ENCODE assay signal across 17 mouse cellular contexts in genomic region chr8:70680039-70680438, GRCm38 (mm10). TPM values are rescaled to one million over a fixed set of nuclear protein-coding genes. Genes with fewer than 3 reads are reported as not detected.
DNase-seq lines count a peak whose midpoint lies in the region; ATAC-seq and TF ChIP-seq lines count a peak whose summit lies in the region.
"Had no signal": no experiment of that assay in that cellular context is flagged by ENCODE, and none has a peak within 500 bp of the region (broad histone marks: within the 10 kb centered on the region; RNA-seq: fewer than 3 reads in every experiment).

No protein-coding gene starts in this region.

- peaks cover 16% of the 10 kb centered on the region for H3K4me1 ChIP-seq in heart, adult 2 months (ENCODE audit: control insufficient read depth, insufficient read depth, low read length)
- peaks cover 74% of the 10 kb centered on the region for H3K4me1 ChIP-seq in liver, embryonic 12.5 days
- peaks cover 34% of the 10 kb centered on the region for H3K4me1 ChIP-seq in liver, embryonic 11.5 days (replicated peaks; ENCODE audit: control insufficient read depth, insufficient read depth, low read length)
- peaks cover 30% of the 10 kb centered on the region for H3K4me1 ChIP-seq in stomach, embryonic 16.5 days (ENCODE audit: control insufficient read depth, insufficient read depth, low read length)

- no peaks in the 10 kb centered on the region for H3K36me3 ChIP-seq in heart, adult 2 months (ENCODE audit: control insufficient read depth, insufficient read depth, low read length)
- H3K36me3 ChIP-seq in liver, embryonic 12.5 days = peaks cover 45% of the 10 kb centered on the region
- H3K36me3 ChIP-seq in liver, embryonic 11.5 days (ENCODE audit: control insufficient read depth, insufficient read depth, low read length) = peaks cover 24% of the 10 kb centered on the region
- H3K36me3 ChIP-seq in stomach, embryonic 16.5 days (ENCODE audit: control insufficient read depth, insufficient read depth, low read length) = peaks cover 12% of the 10 kb centered on the region; the same call in 1 of the 2 replicates

- ATAC-seq in liver, embryonic 12.5 days = no peak
- ATAC-seq in liver, embryonic 11.5 days (replicated peaks; ENCODE audit: low FRiP score) = no peak
- ATAC-seq in stomach, embryonic 16.5 days (ENCODE audit: insufficient read depth, low FRiP score) = peak; percentile 24; the same call in 1 of the 2 replicates
- ATAC-seq: CD4-positive, CD25-positive, alpha-beta regulatory T cell, adult 4 months had no signal

- H3K79me2 ChIP-seq in heart, adult 2 months (replicated peaks; ENCODE audit: control insufficient read depth, insufficient read depth, low read length) = no peaks in the 10 kb centered on the region

- H3K27ac ChIP-seq in heart, adult 2 months = peak overlapping the region; percentile 64
- H3K27ac ChIP-seq in liver, embryonic 12.5 days = peak overlapping the region; percentile 21; the same call in 1 of the 2 replicates
- no peak overlapping the region for H3K27ac ChIP-seq in liver, embryonic 11.5 days (ENCODE audit: low read depth, low read length)
- peak overlapping the region; percentile 83 for H3K27ac ChIP-seq in stomach, embryonic 16.5 days (ENCODE audit: low read length)
- H3K27ac ChIP-seq: embryonic facial prominence, embryonic 12.5 days; neural tube, embryonic 15.5 days had no signal

- no peaks in the 10 kb centered on the region for H3K9me3 ChIP-seq in liver, embryonic 12.5 days (replicated peaks)
- no peaks in the 10 kb centered on the region for H3K9me3 ChIP-seq in liver, embryonic 11.5 days (ENCODE audit: control insufficient read depth, low read length)
- H3K9me3 ChIP-seq in stomach, embryonic 16.5 days (replicated peaks; ENCODE audit: control insufficient read depth, low read length) = no peaks in the 10 kb centered on the region
- H3K9me3 ChIP-seq: embryonic facial prominence, embryonic 12.5 days; neural tube, embryonic 15.5 days had no signal

- no peak overlapping the region for H3K9ac ChIP-seq in heart, adult 2 months (ENCODE audit: low read depth, low read length)
- no peak overlapping the region for H3K9ac ChIP-seq in liver, embryonic 12.5 days
- no peak overlapping the region for H3K9ac ChIP-seq in liver, embryonic 11.5 days (ENCODE audit: low read depth, low read length)
- H3K9ac ChIP-seq in stomach, embryonic 16.5 days (ENCODE audit: low read length) = peak overlapping the region; percentile 38; the same call in 1 of the 2 replicates
- H3K9ac ChIP-seq: embryonic facial prominence, embryonic 12.5 days; neural tube, embryonic 15.5 days had no signal

- H3K4me3 ChIP-seq in heart, adult 2 months = no peak overlapping the region
- H3K4me3 ChIP-seq in liver, embryonic 12.5 days = no peak overlapping the region
- H3K4me3 ChIP-seq in liver, embryonic 11.5 days (ENCODE audit: low read depth, low read length) = no peak overlapping the region
- no peak overlapping the region for H3K4me3 ChIP-seq in stomach, embryonic 16.5 days (replicated peaks; ENCODE audit: low read length)
- H3K4me3 ChIP-seq: embryonic facial prominence, embryonic 12.5 days; neural tube, embryonic 15.5 days had no signal

- no peak for TF ChIP-seq CTCF in heart, adult 2 months (IDR thresholded peaks at IDR 0.05)

- no peak for TF ChIP-seq EP300 in heart, adult 2 months (IDR thresholded peaks at IDR 0.05; ENCODE audit: insufficient read depth, low read depth, low read length)

- 25% methylated on average over 3 of the region's 3 CpGs for WGBS in heart, adult 2 months
- WGBS in liver, embryonic 12.5 days (ENCODE audit: insufficient replicate concordance) = 74% methylated on average over 3 of the region's 3 CpGs
- WGBS in liver, embryonic 11.5 days = 75% methylated on average over 3 of the region's 3 CpGs
- 54% methylated on average over 3 of the region's 3 CpGs for WGBS in stomach, embryonic 16.5 days

- DNase-seq in heart, adult 2 months = peak in 1 of 2 experiments; percentile 63
- DNase-seq in heart, postnatal 36 days = no peak
- DNase-seq in liver, embryonic 11.5 days (ENCODE audit: low spot score) = no peak
- peak; percentile 95 for DNase-seq in kidney, adult 9 months
- DNase-seq in B cell, adult 2 months = no peak
- DNase-seq: cerebellum, adult 9-10 months; gastrocnemius, postnatal 10 days; lung, adult 2 months had no signal

- no peaks in the 10 kb centered on the region for H3K27me3 ChIP-seq in heart, adult 2 months (ENCODE audit: control insufficient read depth, insufficient read depth, low read length)
- peaks cover 17% of the 10 kb centered on the region for H3K27me3 ChIP-seq in liver, embryonic 12.5 days (replicated peaks)
- no peaks in the 10 kb centered on the region for H3K27me3 ChIP-seq in liver, embryonic 11.5 days (replicated peaks; ENCODE audit: control insufficient read depth, insufficient read depth, low read length)
- H3K27me3 ChIP-seq in stomach, embryonic 16.5 days (ENCODE audit: control insufficient read depth, insufficient read depth, low read length) = no peaks in the 10 kb centered on the region
- H3K27me3 ChIP-seq: embryonic facial prominence, embryonic 12.5 days; neural tube, embryonic 15.5 days had no signal

- intact Hi-C loops in heart, adult 2 months (cut with DNase I) = no loop called here
- intact Hi-C loops in heart, postnatal 36 days (cut with DNase I) = no loop called here

- TF ChIP-seq POLR2A in heart, adult 2 months (IDR thresholded peaks at IDR 0.05; ENCODE audit: insufficient read depth, low read depth, low read length) = no peak

- no peak overlapping the region for H3K4me2 ChIP-seq in liver, embryonic 12.5 days
- no peak overlapping the region for H3K4me2 ChIP-seq in liver, embryonic 11.5 days
- H3K4me2 ChIP-seq in stomach, embryonic 16.5 days (ENCODE audit: low read depth, low read length) = no peak overlapping the region
- H3K4me2 ChIP-seq: embryonic facial prominence, embryonic 12.5 days; neural tube, embryonic 15.5 days had no signal

RNA-seq across cellular contexts. Expression of gene Lsm4, which starts 7.0 kb away (rescaled TPM):
- total RNA-seq in heart, adult 2 months (2021) = 10 to 100 TPM; 56.9 to 64.2 TPM
- polyA plus RNA-seq in heart, adult 2 months (2012; rRNA removed) = 54.1 and 68.3 TPM in 2 replicates
- 10 to 100 TPM; 64.0 to 66.8 TPM for total RNA-seq in heart, postnatal 36 days (2021)
- polyA plus RNA-seq in liver, embryonic 12.5 days (2016; fragmentation: Nextera tagmentation; extraction: Ambion mirVana) = 266 and 269 TPM in 2 replicates
- polyA plus RNA-seq in liver, embryonic 11.5 days (2014; fragmentation: Nextera tagmentation; extraction: Ambion mirVana) = 342 and 357 TPM in 2 replicates
- 154 and 173 TPM in 2 replicates for polyA plus RNA-seq in stomach, embryonic 16.5 days (2015; fragmentation: Nextera tagmentation; extraction: Ambion mirVana)

RNA-seq across cellular contexts. Expression of gene Jund, which starts 18.7 kb away (rescaled TPM):
- total RNA-seq in heart, adult 2 months (2021) = 100 to 1,000 TPM; 123 to 127 TPM
- polyA plus RNA-seq in heart, adult 2 months (2012; rRNA removed) = 66.2 and 109 TPM in 2 replicates
- total RNA-seq in heart, postnatal 36 days (2021) = 100 to 1,000 TPM; 124 to 138 TPM
- polyA plus RNA-seq in liver, embryonic 12.5 days (2016; fragmentation: Nextera tagmentation; extraction: Ambion mirVana) = 59.5 and 66.8 TPM in 2 replicates
- 43.0 and 47.2 TPM in 2 replicates for polyA plus RNA-seq in liver, embryonic 11.5 days (2014; fragmentation: Nextera tagmentation; extraction: Ambion mirVana)
- polyA plus RNA-seq in stomach, embryonic 16.5 days (2015; fragmentation: Nextera tagmentation; extraction: Ambion mirVana) = 22.5 and 30.0 TPM in 2 replicates

RNA-seq across cellular contexts. Expression of gene Pgpep1, which starts 19.9 kb away (rescaled TPM):
- total RNA-seq in heart, adult 2 months (2021) = 10 to 100 TPM; 39.7 to 48.4 TPM
- 35.5 and 44.8 TPM in 2 replicates for polyA plus RNA-seq in heart, adult 2 months (2012; rRNA removed)
- total RNA-seq in heart, postnatal 36 days (2021) = 10 to 100 TPM; 39.6 to 44.9 TPM
- 19.6 and 24.2 TPM in 2 replicates for polyA plus RNA-seq in liver, embryonic 12.5 days (2016; fragmentation: Nextera tagmentation; extraction: Ambion mirVana)
- 33.7 and 34.6 TPM in 2 replicates for polyA plus RNA-seq in liver, embryonic 11.5 days (2014; fragmentation: Nextera tagmentation; extraction: Ambion mirVana)
- polyA plus RNA-seq in stomach, embryonic 16.5 days (2015; fragmentation: Nextera tagmentation; extraction: Ambion mirVana) = 47.4 and 57.5 TPM in 2 replicates

RNA-seq across cellular contexts. Expression of gene Iqcn, which starts 23.2 kb away (rescaled TPM):
- total RNA-seq in heart, adult 2 months (2021) = not detected
- 0.06 and 0.12 TPM in 2 replicates for polyA plus RNA-seq in heart, adult 2 months (2012; rRNA removed)
- under 1 TPM in 1 of 2 experiments, not detected in 1; 0.06 TPM for total RNA-seq in heart, postnatal 36 days (2021)
- polyA plus RNA-seq in liver, embryonic 12.5 days (2016; fragmentation: Nextera tagmentation; extraction: Ambion mirVana) = not detected in 2 replicates
- not detected in 2 replicates for polyA plus RNA-seq in liver, embryonic 11.5 days (2014; fragmentation: Nextera tagmentation; extraction: Ambion mirVana)
- polyA plus RNA-seq in stomach, embryonic 16.5 days (2015; fragmentation: Nextera tagmentation; extraction: Ambion mirVana) = not detected in 2 replicates
- total RNA-seq: gastrocnemius, postnatal 10 days had no signal
- polyA plus RNA-seq: embryonic facial prominence, embryonic 12.5 days; forebrain, embryonic 11.5 days; heart, postnatal 0 days; lung, adult 2 months had no signal

RNA-seq across cellular contexts. Expression of gene Gm3336, which starts 38.3 kb away (rescaled TPM):
- not detected for total RNA-seq in heart, adult 2 months (2021)
- not detected in 2 replicates for polyA plus RNA-seq in heart, adult 2 months (2012; rRNA removed)
- not detected for total RNA-seq in heart, postnatal 36 days (2021)
- polyA plus RNA-seq in liver, embryonic 12.5 days (2016; fragmentation: Nextera tagmentation; extraction: Ambion mirVana) = not detected in 2 replicates
- 0.15 TPM in 1 of 2 replicates, not detected in the other for polyA plus RNA-seq in liver, embryonic 11.5 days (2014; fragmentation: Nextera tagmentation; extraction: Ambion mirVana)
- polyA plus RNA-seq in stomach, embryonic 16.5 days (2015; fragmentation: Nextera tagmentation; extraction: Ambion mirVana) = 2.0 and 4.2 TPM in 2 replicates
- total RNA-seq: gastrocnemius, postnatal 10 days; left cerebral cortex, postnatal 14 days; monocyte, adult 5-6 weeks had no signal
- polyA plus RNA-seq: CD4-positive, CD25-positive, alpha-beta regulatory T cell, adult 4 months; embryonic facial prominence, embryonic 12.5 days; forebrain, embryonic 11.5 days; heart, postnatal 0 days; neural tube, embryonic 15.5 days had no signal
